Mouse (Mus musculus) liver, adult 2 months (tissue): ENCODE measurements around the gene Bcar3. TPM values are rescaled to one million over a fixed set of nuclear protein-coding genes. Genes with fewer than 3 reads are reported as not detected.

Source experiments
- DNase-seq: peaks from one replicate; pipeline ENCODE4 v3.0.0-alpha.2; 2011; ENCODE audit warnings: low read depth, low spot score; ENCODE audit errors: extremely low read depth
- H3K27ac ChIP-seq: fragments of 200-500 bp; replicated peaks from 2 replicates; pipeline ENCODE4 v1.5.1; 2012; ENCODE audit warnings: low read depth, mild to moderate bottlenecking, control low read depth, inconsistent platforms, low read length; ENCODE audit not compliant: insufficient read depth
- H3K27me3 ChIP-seq: fragments of 200-500 bp; 2 replicates; pipeline ENCODE4 v1.6.1; 2012; ENCODE audit warnings: mild to moderate bottlenecking, moderate library complexity, low read length, inconsistent platforms; ENCODE audit not compliant: control insufficient read depth, insufficient read depth
- H3K36me3 ChIP-seq: fragments of 200-500 bp; 2 replicates; pipeline ENCODE4 v1.6.1; 2012; ENCODE audit warnings: low read length, inconsistent platforms; ENCODE audit not compliant: control insufficient read depth, insufficient read depth
- H3K4me1 ChIP-seq: fragments of 200-500 bp; 2 replicates; pipeline ENCODE4 v1.6.1; 2011; ENCODE audit warnings: low read length; ENCODE audit not compliant: control insufficient read depth, insufficient read depth
- H3K4me3 ChIP-seq: fragments of 200-500 bp; 2 replicates; pipeline ENCODE4 v1.5.1; 2011; ENCODE audit warnings: low read depth, mild to moderate bottlenecking, control low read depth, low read length, moderate library complexity; ENCODE audit not compliant: insufficient read depth
- H3K79me2 ChIP-seq: fragments of 200-500 bp; 2 replicates; pipeline ENCODE4 v1.6.1; 2012; ENCODE audit warnings: inconsistent platforms, mild to moderate bottlenecking, low read length, moderate library complexity; ENCODE audit not compliant: control insufficient read depth, insufficient read depth
- H3K9ac ChIP-seq: fragments of 200-500 bp; 2 replicates; pipeline ENCODE4 v1.6.1; 2012; ENCODE audit warnings: low read depth, mild to moderate bottlenecking, control low read depth, inconsistent platforms, low read length
- CTCF ChIP-seq: fragments of 200-500 bp; IDR thresholded peaks from 2 replicates; pipeline ENCODE4 v1.5.1; 2011; ENCODE audit warnings: low read depth, low read length, control low read depth
- POLR2A ChIP-seq: fragments of 200-500 bp; IDR thresholded peaks from 2 replicates; pipeline ENCODE4 v1.6.1; 2011; ENCODE audit warnings: low read length, control low read depth; ENCODE audit not compliant: insufficient read depth; ENCODE audit errors: extremely low read depth
- WGBS: fragments of 180-500 bp; shearing (Covaris S2); methylation state at CpG from one replicate; pipeline ENCODE4 v1.1.7; 2018; 5-methylcytosine and 5-hydroxymethylcytosine counted together
- polyA plus RNA-seq: library from polyadenylated mRNA; depleted of rRNA; stranded (reverse); fragments of >200 nt; gene quantifications from 2 replicates; pipeline ENCODE4 v1.2.3, GENCODE M21; 2012
- total RNA-seq: library from RNA; depleted of rRNA; stranded (reverse); fragments of >200 nt; gene quantifications from 2 replicates; pipeline ENCODE4 v1.2.3, GENCODE M21; 2014

Gene Bcar3
- total and polyA plus RNA-seq, 2 experiments = 44.4 to 45.5 TPM

GRCm38 (mm10) chr3:122430780-122431497 lies 137.0 kb downstream of the Bcar3 start:
- Histone ChIP-seq H3K4me3 (no peak overlapping the region), H3K27ac (no peak overlapping the region), H3K79me2 (peaks cover 8% of the 10 kb centered on the region; the same call in 1 of the 2 replicates), H3K27me3 (no peaks in the 10 kb centered on the region), H3K36me3 (peaks cover 4% of the 10 kb centered on the region; the same call in 1 of the 2 replicates), H3K9ac (no peak overlapping the region), H3K4me1 (peaks cover 14% of the 10 kb centered on the region)
- 79% methylated on average over 7 of the region's 7 CpGs for WGBS
- peak; percentile 31 for DNase-seq
- TF ChIP-seq CTCF = no peak
- TF ChIP-seq POLR2A = no peak

- Histone ChIP-seq H3K27me3 (no peaks in the 10 kb centered on the region), H3K4me1 (peaks cover 13% of the 10 kb centered on the region), H3K27ac (no peak overlapping the region), H3K36me3 (no peaks in the 10 kb centered on the region), H3K9ac (no peak overlapping the region), H3K4me3 (no peak overlapping the region), H3K79me2 (peaks cover 8% of the 10 kb centered on the region; the same call in 1 of the 2 replicates)
- peak; percentile 76 for DNase-seq
- TF ChIP-seq POLR2A = no peak
- TF ChIP-seq CTCF = no peak
- WGBS = 43% methylated on average over 9 of the region's 9 CpGs
Observed at GRCm38 (mm10) chr3:122432811-122433406, 139.0 kb downstream of the Bcar3 start.

- 87% methylated on average over 5 of the region's 5 CpGs for WGBS
- no peak for DNase-seq
- Histone ChIP-seq H3K9ac (no peak overlapping the region), H3K27me3 (no peaks in the 10 kb centered on the region), H3K4me1 (peaks cover 6% of the 10 kb centered on the region), H3K36me3 (no peaks in the 10 kb centered on the region), H3K4me3 (no peak overlapping the region), H3K79me2 (peaks cover 8% of the 10 kb centered on the region; the same call in 1 of the 2 replicates), H3K27ac (no peak overlapping the region)
- TF ChIP-seq CTCF (no peak), POLR2A (no peak)
Observed at GRCm38 (mm10) chr3:122433975-122434626, 140.2 kb downstream of the Bcar3 start.

- peak; percentile 30 for DNase-seq
- peaks cover 11% of the 10 kb centered on the region; the same call in 1 of the 2 replicates for H3K79me2 ChIP-seq
- 81% methylated on average over 8 of the region's 8 CpGs for WGBS
- peaks cover 4% of the 10 kb centered on the region for H3K4me1 ChIP-seq
- no peak overlapping the region for H3K9ac ChIP-seq
- H3K36me3 ChIP-seq = no peaks in the 10 kb centered on the region
- H3K27ac ChIP-seq = no peak overlapping the region
- H3K27me3 ChIP-seq = no peaks in the 10 kb centered on the region
- TF ChIP-seq POLR2A (no peak), CTCF (0 out of 2 replicates have a peak, but pooled peaks have one; percentile 8)
- H3K4me3 ChIP-seq = no peak overlapping the region
Observed at GRCm38 (mm10) chr3:122434983-122435935, 141.3 kb downstream of the Bcar3 start.

GRCm38 (mm10) chr3:122438143-122438825 lies 144.3 kb downstream of the Bcar3 start:
- Histone ChIP-seq H3K79me2 (peaks cover 12% of the 10 kb centered on the region; the same call in 1 of the 2 replicates), H3K36me3 (no peaks in the 10 kb centered on the region), H3K27me3 (no peaks in the 10 kb centered on the region), H3K9ac (no peak overlapping the region), H3K27ac (no peak overlapping the region), H3K4me1 (no peaks in the 10 kb centered on the region), H3K4me3 (no peak overlapping the region)
- WGBS = 82% methylated on average over 7 of the region's 7 CpGs
- TF ChIP-seq POLR2A (no peak), CTCF (no peak)
- no peak for DNase-seq
